Mouse (Mus musculus) limb, embryonic 10.5 days (tissue): Measurements from ENCODE around the gene Gm6812. TPM values are rescaled to one million over a fixed set of nuclear protein-coding genes. Genes with fewer than 3 reads are reported as not detected.
"Not testable (repeated sequence)": the region's sequence is repeated elsewhere in the genome, so short reads cannot be mapped to it uniquely, and the experiment has no call there.

Experiments used
- DNase-seq: peaks from one replicate; pipeline ENCODE4 v3.0.0-alpha.2; 2017; ENCODE audit warnings: low spot score
- H3K27ac ChIP-seq: fragments of 300-500 bp; sonication (generic); 2 replicates; pipeline ENCODE4 v1.5.1; 2016; ENCODE audit warnings: mild to moderate bottlenecking
- H3K27me3 ChIP-seq: fragments of 300-500 bp; sonication (generic); 2 replicates; pipeline ENCODE4 v1.6.1; 2016; ENCODE audit warnings: low read depth, mild to moderate bottlenecking; ENCODE audit not compliant: poor library complexity, severe bottlenecking
- H3K36me3 ChIP-seq: fragments of 300-500 bp; sonication (generic); 2 replicates; pipeline ENCODE4 v1.6.1; 2016; ENCODE audit warnings: mild to moderate bottlenecking, moderate library complexity
- H3K4me1 ChIP-seq: fragments of 300-500 bp; sonication (generic); 2 replicates; pipeline ENCODE4 v1.6.1; 2016
- H3K4me3 ChIP-seq: fragments of 300-500 bp; sonication (generic); 2 replicates; pipeline ENCODE4 v1.5.1; 2016; ENCODE audit warnings: mild to moderate bottlenecking, moderate library complexity
- H3K9me3 ChIP-seq: fragments of 300-500 bp; sonication (generic); replicated peaks from 2 replicates; pipeline ENCODE4 v1.6.1; 2016; ENCODE audit warnings: mild to moderate bottlenecking
- WGBS: fragments of 180-500 bp; shearing (Covaris S2); methylation state at CpG from one replicate; pipeline ENCODE4 v1.1.7; 2016; 5-methylcytosine and 5-hydroxymethylcytosine counted together
- polyA plus RNA-seq: library from polyadenylated mRNA; unstranded; fragments of >200 nt; fragmentation: Nextera tagmentation; extraction: Ambion mirVana; gene quantifications from 2 replicates; pipeline ENCODE4 v1.2.1, GENCODE M21; 2016

The Gm6812 gene
- not detected in 2 replicates for polyA plus RNA-seq

DNA sequence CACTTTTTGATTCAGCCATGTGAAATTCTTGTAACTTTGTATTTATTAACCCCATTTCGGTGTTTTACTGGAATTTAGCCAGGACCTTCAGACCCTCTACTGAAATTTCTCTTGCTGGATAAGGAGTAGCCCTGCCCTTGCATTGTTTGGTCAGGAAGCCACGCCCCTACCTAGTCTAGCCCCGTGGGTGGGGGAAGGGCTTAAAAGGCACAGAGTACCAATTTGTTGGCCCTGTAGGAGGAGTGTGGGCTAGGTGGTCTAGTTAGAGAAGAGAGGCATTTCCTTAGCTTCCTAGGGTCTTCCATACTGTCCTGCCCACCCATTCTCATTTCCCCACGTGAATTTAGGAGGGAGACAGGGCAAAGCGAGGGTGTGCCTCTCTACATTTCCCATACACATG, at the start of gene Gm6812:
Gene Gm6812 (minus strand): TSS at position 101 of the 400 bp plus-strand sequence.
- H3K9me3 ChIP-seq, H3K4me3 ChIP-seq, H3K27ac ChIP-seq, H3K4me1 ChIP-seq, H3K27me3 ChIP-seq, H3K36me3 ChIP-seq, DNase-seq: not testable (repeated sequence)
- WGBS: 69% methylated on average over 5 of the region's 5 CpGs

DNA sequence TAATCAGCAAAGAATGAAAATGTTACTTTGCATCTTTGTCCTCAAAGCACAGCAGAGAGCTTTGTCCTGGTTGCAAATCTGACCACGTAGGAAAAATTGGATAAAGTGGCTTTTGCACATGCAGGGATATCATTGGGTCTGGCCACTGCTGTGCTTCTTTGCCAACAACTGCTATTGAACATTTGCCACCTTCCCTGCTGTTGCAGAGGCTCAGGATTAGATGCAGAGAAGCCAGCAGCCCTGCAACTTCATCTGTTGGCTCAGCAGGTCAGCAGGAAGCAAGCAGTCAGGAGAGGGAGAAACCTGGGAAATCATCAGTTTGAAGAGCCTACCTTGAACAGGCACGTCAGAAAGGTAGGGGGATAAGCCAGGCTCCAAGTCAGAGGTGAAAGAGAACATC, 27.7 kb downstream of the Gm6812 start:
- DNase-seq: no peak
- Histone ChIP-seq H3K9me3 (no peaks in the 10 kb centered on the region), H3K4me3 (no peak overlapping the region), H3K36me3 (no peaks in the 10 kb centered on the region), H3K27me3 (no peaks in the 10 kb centered on the region), H3K27ac (no peak overlapping the region), H3K4me1 (no peaks in the 10 kb centered on the region)
- WGBS: 50% methylated on average over 2 of the region's 2 CpGs

Other genes with a start within 250 kb of the Gm6812 start
- gene Fmr1, start 214.5 kb downstream of the Gm6812 start, polyA plus RNA-seq: 54.3 and 62.3 TPM in 2 replicates
- gene Fmr1nb, start 131.2 kb downstream of the Gm6812 start, polyA plus RNA-seq: not detected in 2 replicates
- gene Gm14698, start 72.0 kb downstream of the Gm6812 start, polyA plus RNA-seq: 1.2 and 1.6 TPM in 2 replicates